Comparison of ENCODE assay signal across 8 mouse cellular contexts in genomic region chr4:59199341-59199740, GRCm38 (mm10). TPM values are rescaled to one million over a fixed set of nuclear protein-coding genes. Genes with fewer than 3 reads are reported as not detected.
A peak's percentile ranks its signal among the peaks of the same experiment; 100 is the strongest.
DNase-seq lines count a peak whose midpoint lies in the region; ATAC-seq and TF ChIP-seq lines count a peak whose summit lies in the region.

No protein-coding gene starts in this region.

- H3K4me3 ChIP-seq in forebrain, postnatal 0 days (ENCODE audit: low read depth, low read length): no peak overlapping the region

- no peaks in the 10 kb centered on the region for H3K27me3 ChIP-seq in forebrain, postnatal 0 days (ENCODE audit: insufficient read depth, low read length)

- intact Hi-C loops in left cerebral cortex, postnatal 14 days (cut with DNase I): no loop called here

- peaks cover 6% of the 10 kb centered on the region; the same call in 1 of the 2 replicates for H3K4me1 ChIP-seq in forebrain, postnatal 0 days (ENCODE audit: insufficient read depth)

- peak; percentile 48; the same call in 1 of the 2 replicates for ATAC-seq in frontal cortex, adult (ENCODE audit: low TSS enrichment)
- ATAC-seq in forebrain, postnatal 0 days: peak; percentile 79
- ATAC-seq in megakaryocyte, adult 5-6 weeks (ENCODE audit: poor library complexity, severe bottlenecking): peak; percentile 71

- DNase-seq in frontal cortex, postnatal 25 days (ENCODE audit: low spot score in 2 of 2): no peak
- DNase-seq in adrenal gland, postnatal 25 days: peak; percentile 64
- DNase-seq in forebrain, postnatal 0 days: peak; percentile 42
- peak; percentile 75 for DNase-seq in heart, postnatal 4 days
- DNase-seq in left cerebral cortex, postnatal 14 days (ENCODE audit: low spot score in 2 of 2): peak; percentile 33 to 60
- peak; percentile 78 for DNase-seq in skeletal muscle tissue, adult 2 months (ENCODE audit: low read depth, low spot score)

- H3K9me3 ChIP-seq in forebrain, postnatal 0 days (ENCODE audit: low read length): no peaks in the 10 kb centered on the region

- H3K9ac ChIP-seq in forebrain, postnatal 0 days: no peak overlapping the region

- TF ChIP-seq CTCF in forebrain, postnatal 0 days (IDR thresholded peaks at IDR 0.05; ENCODE audit: low read depth): no peak

- WGBS in forebrain, postnatal 0 days: 33% methylated on average over 8 of the region's 8 CpGs

- H3K4me2 ChIP-seq in forebrain, postnatal 0 days (ENCODE audit: low read depth): no peak overlapping the region

- no peak overlapping the region for H3K27ac ChIP-seq in forebrain, postnatal 0 days (ENCODE audit: low read depth, low read length)

- H3K36me3 ChIP-seq in forebrain, postnatal 0 days (ENCODE audit: insufficient read depth): no peaks in the 10 kb centered on the region

RNA-seq across cellular contexts. Expression of gene Ugcg, which starts 10.3 kb away (rescaled TPM):
- total RNA-seq in adrenal gland, postnatal 25 days (2021): 40.6 and 42.7 TPM in 2 replicates
- total RNA-seq in forebrain, postnatal 0 days (2014; rRNA removed): 52.7 and 66.4 TPM in 2 replicates
- polyA plus RNA-seq in forebrain, postnatal 0 days (2015; fragmentation: Nextera tagmentation; extraction: Ambion mirVana): 12.9 and 18.5 TPM in 2 replicates
- 10 to 100 TPM; 26.8 to 29.2 TPM for total RNA-seq in heart, postnatal 4 days (2021)
- 10 to 100 TPM; 92.8 to 93.8 TPM for total RNA-seq in left cerebral cortex, postnatal 14 days (2021)
- total RNA-seq in megakaryocyte, adult 5-6 weeks (2015): 47.6 and 53.4 TPM in 2 replicates
- total RNA-seq in megakaryocyte, adult 5-6 weeks (2017): 28.9 and 32.8 TPM in 2 replicates

Comparison
In these comparisons a context has a peak if more than half of its experiments do, and no peak if none do; other contexts are left out.
1. DNase-seq: peak in adrenal gland, postnatal 25 days (single experiment), forebrain, postnatal 0 days (single experiment), heart, postnatal 4 days (single experiment), left cerebral cortex, postnatal 14 days (2 of 2) and skeletal muscle tissue, adult 2 months (single experiment); none in frontal cortex, postnatal 25 days (0 of 2).
2. Peak in every context shown above with its lines, with median percentiles within 50 percentile points of each other: ATAC-seq.